Mouse (Mus musculus) ovary, postnatal 10 days (tissue): Measurements from ENCODE around the gene Gpc6.

Experiments
- DNase-seq: peaks from one replicate; pipeline ENCODE4 v3.0.0; 2022; ENCODE audit warnings: low spot score

Gene Gpc6

DNA sequence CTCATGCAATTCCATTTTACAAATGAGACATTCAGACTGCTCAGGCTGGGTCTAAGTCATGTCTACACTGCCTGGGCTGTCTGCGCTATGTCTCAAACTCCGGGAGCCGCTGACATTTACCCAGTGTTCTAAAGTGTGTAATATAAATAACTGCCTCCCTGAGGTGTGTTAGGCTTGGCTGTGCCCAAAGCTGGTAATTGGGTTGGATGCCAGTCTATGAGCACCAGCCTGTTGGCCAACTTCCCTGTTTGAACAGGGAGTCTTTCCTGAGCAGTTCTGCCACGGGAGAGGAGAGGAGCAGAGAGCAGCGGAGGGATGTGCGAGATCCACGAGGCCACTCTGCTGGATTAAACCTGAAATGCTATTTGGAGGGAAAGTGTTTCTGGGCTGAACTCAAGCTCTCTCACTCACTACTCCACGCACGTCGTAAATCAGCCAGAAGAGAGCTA lies 785.4 kb downstream of the Gpc6 start:
- no peak for DNase-seq

DNA sequence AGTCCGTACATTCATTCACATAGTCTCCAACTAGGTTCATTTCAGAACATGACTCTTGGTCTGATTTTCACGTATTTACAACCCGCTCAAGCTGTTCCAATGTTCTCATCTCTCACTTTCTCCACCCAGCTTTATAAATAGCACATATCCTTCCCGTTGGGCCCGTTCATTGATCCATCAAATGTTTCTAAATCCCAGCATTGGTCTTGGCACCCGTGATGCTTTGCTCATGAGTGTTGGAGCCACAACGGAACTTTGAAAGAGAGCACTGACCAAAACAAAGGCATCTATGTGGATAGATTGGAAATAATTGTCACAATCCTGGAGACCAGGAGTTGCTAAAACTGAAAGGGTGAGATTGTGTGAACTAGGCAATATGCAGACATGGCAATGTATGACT lies 787.2 kb downstream of the Gpc6 start:
- no peak for DNase-seq

DNA sequence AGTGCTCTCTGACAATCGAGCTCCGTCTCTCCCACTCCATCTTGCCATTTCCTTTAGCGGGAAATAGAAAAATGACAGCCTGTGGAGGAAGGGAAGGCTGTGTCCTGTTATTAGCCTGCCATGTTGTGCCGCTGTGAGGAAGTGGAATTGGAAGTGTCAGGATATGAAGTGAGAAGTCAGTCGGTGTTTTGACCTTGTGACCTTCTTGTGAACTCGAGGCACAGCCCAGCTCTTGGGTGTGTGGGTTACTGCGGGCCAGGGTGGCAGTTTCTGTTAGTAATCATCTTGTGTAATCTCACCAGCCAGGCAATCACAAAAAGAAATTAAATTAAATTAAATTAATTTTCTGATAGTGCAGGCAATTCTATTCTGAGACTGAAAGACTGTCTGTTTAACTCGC lies 789.0 kb downstream of the Gpc6 start:
- DNase-seq: no peak

DNA sequence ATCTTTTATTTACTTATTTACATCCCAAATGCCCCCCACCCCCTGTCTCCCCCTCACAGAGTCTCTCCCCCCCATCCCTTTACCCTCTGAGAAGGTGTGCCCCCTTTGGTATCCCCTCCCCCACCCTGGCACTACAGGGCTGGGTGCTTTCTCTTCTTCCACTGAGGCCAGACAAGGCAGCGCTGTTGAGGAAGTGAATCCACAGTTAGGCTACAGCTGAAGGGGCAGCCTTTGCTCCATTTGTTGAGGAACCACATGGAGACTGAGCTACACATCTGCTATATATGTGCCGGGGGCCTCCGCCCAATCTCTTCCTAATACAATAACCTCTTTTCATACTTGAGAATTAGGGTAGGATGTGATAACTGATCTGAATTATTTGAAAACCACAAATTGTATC lies 791.2 kb downstream of the Gpc6 start:
- DNase-seq: no peak

DNA sequence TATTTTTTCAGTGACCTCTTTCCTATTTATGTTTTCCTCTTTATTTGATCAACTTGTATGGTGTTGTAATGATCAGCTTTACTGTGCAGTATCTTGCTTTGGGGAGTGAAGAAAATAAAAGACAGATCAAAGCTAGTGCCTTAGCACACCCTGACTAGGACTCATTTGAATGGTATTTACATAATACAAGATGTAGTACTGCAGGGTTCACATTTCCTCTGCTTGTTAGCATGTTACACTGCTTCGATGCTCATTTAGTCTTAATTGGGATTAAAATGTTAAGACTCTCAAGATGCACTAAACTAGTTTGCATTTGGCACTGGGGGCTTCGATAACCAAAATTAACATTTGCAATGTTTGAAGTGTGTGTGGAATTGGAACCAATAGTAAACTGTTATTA lies 803.6 kb downstream of the Gpc6 start:
- DNase-seq: no peak

DNA sequence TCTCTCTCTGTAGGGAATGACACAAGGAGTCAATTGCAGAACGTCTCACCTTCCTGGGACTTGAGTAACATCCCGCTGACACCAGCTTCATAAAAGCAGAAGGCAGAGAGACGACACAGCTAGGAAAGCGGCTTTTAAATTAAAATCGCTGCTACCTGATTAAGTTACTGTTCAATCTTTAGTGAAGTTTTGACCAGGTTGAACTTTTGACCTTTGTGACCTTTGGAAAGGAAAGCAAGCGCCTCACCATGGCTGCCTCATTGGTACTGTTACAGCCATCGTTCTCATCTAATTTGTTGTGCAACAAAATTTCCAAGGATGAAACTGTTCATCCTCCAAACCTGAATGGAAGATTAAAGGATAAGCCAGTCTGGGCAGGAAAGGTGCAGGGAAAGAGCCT lies 830.1 kb downstream of the Gpc6 start:
- DNase-seq: no peak

DNA sequence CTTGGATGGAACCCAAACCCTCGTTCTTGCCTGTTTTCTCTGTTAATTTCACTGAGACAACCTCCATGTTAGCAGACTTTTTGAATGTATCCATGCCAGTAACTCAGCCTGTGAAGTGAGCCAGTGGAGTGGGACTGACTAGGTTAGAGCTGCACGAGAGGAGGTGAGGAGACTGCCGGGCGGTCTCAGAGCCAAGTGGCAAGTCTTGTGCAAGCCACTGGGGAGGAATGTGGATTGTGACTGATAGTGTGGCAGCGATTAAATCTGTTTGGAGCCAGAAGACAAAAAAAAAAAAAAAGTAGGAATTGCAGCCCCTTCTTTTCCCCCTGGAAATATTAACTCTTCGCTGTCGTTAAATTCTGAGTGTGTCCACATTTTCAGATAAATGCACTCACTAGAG lies 831.4 kb downstream of the Gpc6 start:
- DNase-seq: no peak

DNA sequence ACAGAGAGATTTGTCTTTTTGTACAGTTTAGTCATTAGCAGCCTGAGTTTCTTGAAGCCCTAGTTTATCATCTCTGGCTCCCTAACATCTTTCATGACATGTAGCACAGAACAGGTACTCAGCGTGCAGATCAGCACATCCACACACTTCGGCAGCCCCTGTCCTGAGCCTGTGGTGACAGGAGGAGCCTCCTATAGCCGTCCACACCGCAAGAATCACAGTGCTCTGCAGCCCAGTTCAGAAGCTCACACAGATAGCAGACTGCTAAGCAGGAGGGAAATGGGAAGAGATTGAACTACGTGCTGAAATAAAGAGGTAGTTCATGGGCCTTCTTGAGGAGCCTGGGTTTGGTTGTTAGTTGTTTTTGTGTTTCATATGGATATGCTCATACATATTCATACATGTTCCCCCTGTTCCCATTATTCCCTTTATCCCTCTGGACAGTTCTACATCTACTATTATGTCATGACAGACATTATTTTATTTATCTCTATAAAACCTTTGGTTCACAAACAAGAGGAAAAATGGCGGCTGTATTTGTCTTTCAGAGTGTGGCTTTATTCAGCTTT lies 832.8 kb downstream of the Gpc6 start:
- DNase-seq: no peak

DNA sequence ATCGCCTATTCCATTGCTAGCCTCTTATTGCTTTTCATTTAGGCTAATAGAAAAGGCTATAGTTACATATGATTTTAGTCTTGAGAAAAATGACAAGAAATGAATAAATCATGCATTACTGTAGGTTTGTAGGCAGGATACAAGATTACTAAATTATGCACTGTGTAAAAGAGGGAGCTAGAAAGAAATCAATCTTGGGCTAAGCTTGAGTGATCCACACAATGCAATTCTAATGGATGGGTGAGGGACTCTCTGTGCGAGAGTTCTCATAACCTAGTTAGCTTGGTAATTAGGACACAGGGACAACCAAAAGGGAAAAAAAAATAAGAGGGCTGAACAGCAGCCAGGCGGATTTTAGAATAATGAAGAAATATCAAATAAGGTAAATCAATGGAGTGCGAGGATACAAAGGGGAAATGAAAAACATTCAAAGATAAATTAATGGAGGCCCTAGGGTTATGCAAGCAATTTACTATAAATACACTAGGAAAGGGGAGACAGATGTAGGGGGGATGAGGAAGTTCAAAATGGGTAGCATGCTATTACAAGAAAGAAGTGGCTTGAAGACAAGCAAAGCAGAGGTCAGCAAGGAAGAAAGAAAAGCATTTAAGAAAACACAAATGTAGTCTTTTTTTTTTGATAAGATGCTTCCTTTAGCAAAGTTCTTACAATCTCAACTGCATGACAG lies 835.9 kb downstream of the Gpc6 start:
- DNase-seq: no peak

DNA sequence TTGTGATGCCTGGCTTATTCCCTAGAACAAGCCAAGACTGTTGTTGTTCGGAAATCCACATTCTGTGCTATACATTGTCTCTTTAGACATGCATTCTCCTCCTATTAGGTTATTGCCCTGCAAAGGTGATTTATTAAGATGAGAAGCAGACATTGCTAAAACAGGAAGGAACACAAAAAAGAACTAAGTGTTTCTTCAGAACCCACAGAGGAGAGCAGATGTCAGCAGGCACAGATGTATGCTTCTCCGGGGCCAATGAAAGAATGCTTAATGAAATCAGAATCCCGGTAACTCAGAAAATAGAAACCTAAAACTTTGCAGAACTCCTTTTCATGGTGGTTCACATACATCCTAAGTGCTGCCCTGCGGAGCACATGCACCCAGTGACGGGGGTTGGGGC lies 837.8 kb downstream of the Gpc6 start:
- DNase-seq: no peak

DNA sequence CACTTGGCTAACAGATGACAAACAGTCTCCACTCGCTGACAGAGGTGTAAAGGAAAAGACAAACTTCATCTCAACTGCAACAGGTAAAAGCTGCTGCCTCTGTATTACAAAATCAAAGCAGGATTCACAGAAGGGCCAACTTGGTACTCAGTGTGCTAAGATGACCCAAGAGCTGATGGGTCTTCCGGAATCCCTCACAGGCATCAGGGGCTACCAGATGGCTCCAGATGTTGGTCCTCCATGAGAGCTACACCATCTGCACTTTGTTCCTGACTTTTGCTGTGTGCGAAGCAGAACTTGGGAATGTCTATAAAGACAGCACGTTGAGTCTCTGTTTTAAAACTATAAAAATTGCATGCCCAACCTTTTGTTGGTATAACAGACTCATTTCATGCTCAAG lies 842.7 kb downstream of the Gpc6 start:
- no peak for DNase-seq

DNA sequence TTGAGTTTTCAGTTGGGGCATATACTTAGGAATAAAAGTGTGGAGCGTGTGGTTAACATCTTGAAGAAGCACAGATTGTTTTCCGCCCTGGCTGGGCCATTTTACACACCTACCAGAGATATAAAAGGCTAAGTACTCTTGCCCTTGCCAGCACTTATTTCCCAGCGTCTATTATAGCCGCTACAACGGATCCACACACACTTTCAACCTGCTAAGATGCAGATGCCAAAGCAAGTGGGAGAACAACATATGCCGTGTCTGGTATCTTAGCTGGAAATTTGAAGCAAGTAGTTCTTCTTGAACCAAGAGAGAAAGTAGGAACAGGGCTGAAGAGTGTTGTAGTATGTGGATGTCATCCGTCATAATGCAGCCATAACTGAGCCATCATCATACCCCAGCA lies 843.6 kb downstream of the Gpc6 start:
- no peak for DNase-seq

DNA sequence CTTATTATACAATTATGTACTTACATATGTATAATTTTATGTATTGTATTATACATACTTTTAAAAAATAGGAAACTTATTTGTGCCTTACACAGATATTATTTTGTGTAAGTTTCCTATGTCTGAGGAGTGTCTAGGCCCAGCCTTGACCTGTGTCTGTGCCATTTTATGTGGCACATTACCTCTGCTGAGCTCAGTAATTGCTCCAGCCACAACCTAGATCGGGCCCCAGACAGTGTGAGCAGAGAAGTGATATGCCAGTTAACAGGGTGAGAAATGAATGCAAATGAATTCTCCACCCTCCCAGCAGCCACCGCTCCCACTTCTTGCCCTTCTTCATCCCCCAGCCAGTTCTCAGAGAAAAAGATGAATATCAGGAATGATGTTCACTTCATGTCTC lies 848.3 kb downstream of the Gpc6 start:
- no peak for DNase-seq

DNA sequence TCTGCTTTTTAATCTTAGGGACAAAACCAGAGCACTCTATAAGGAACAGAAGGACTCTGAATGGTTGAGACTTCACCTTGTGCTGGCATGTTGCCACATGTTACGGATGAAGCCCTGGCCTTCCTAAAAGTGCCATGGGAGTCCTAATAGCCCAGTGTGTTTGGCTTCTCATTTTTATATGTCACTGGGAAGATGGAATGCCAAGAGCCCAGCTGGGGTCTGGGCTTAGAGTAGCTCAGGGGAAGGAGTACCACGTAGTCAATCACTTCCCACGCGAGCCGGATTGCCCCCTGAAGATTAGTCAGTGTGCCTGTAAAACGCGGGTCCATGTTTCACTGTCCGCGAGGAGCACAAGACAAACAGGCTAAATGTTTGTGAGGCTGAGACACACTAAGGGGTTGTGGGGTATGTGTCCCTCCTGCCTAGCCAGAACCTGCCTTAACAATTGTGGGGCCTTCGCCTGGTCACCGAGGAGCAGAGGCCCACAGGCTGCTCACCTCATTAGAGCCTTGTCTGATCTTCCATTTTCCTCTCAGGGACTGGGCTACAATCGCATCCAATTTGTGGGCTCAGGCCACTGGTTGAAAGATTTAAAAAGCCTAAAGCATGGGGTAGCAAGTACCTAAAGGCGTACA lies 852.9 kb downstream of the Gpc6 start:
- no peak for DNase-seq

DNA sequence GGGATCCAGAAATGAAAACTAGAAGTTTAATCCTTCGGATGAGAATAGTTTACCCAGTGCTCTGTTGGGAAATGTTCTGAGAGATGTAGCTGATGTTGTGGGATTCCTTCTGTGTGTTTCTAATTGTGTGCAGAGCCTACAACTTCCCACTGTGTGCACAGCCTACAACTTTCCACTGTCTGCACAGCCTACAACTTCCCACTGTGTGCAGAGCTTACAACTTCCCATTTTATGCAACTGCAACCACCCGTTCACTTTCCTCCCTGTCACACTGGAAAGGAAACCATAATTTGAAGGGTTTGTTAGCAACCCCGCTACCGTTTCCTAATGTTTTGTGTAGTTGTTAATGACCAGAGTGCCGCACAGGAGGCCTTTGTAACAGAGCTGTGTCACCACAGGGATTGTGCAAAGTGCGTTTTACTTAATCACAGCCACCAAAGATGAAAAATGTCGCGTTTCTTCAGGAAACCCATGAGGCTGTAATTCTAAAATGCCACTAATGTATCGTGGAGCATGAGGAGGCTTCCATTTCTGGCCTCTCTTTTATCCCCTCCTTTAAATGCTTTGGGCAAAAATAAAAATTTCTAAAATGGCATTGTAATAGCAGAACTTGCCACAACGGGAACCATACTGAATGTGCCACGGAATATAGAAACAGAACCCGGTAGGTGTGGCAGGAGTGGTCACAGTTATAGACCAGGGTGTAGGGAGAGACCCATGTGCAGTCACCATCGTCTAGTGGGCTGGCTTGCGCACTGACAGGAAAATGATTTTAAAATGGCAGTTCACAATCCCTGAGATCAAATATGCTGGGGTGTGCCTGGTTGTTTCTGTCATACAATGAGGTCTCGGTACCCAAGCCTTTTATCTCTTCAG lies 853.7 kb downstream of the Gpc6 start:
- no peak for DNase-seq

DNA sequence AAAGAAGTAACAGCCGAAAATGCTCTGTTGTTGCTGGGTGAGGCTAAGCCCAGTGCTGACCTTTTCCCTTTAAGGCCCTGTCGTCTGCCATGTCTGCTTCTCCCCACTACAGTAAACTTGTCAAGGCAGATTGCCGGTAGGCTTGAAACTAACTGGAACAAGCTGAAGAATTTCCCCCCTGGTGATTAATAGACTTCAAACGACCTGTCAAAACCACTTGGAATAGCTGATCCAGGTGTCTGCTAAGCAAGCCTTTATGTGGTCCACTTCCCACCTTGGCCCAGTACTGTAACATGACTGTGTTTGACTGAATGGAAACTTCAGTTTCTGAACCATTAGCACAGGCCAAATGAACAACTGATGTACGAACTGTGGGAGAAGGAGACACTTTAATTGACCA lies 856.6 kb downstream of the Gpc6 start:
- DNase-seq: no peak

DNA sequence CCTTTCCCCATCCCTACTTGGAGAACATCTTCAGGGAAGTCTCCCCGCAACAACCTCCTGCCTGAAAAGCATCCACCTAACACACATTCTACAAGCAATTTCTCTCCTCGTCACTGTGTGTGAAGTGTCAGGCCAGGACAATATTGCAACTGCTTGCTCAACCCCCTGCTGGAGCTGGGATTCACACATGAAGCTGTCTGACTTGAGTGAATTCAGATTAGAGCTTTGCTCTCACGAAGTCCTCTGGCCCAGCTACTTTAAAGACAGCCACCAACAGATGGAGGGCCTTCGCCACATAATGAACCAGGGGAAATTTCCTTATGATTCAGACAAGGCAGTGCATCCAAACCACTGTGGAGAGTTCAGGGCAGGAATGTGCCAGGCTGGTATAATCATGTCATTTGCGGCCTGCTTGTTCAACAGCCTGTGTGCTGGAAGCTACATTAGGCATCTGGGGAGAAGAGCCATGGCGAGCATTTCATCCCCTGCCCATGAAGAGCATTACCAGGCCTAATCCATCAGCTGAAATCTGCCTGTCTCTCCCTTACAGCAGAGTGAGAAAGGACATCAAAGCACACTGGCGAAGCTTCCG lies 858.7 kb downstream of the Gpc6 start:
- DNase-seq: no peak

DNA sequence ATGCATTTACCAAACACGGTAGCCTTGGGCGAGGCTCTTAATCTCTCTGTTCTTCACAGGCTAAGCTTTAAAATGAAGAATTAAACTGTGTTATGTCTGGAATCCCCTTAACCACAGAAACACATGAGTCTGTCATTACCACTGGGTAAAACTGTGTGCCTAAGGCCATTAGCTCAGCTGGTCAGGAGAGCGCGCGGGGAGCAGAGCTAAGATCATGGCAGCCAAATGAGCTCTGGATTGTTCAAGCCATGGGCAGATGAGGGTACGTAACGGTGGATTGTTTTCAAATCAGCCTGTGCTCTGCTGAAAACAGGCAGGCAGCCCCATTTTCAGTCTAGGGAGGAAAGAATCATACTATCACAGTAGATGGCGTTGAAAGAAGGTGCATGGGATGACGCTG lies 859.8 kb downstream of the Gpc6 start:
- DNase-seq: no peak

DNA sequence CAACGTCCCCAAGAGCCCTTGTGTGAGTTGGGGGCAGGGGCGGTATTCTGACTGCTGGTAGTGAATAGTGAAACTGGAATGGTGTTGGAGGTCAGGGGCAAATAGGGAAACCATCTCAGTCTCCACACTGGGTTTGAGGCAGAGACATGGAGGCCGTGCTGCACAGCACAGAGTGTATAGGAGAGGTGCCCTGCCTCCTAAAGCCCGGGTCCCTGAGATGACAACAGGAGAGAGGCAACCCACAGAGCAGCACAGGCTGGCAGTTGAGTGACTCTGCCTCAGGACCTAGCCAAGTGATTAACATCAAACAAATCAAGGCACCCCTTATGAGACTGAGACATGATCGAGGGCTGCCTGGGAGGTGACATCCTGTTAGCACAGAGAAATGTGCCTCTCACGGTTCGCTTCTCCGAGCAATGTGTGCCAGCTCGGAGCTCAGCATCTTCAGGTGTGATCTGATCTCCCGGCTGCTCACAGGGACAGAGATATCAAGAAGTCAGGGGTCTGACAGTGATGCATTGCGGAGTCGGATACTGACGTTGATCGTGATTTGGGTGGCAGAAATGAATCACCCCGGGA lies 860.5 kb downstream of the Gpc6 start:
- no peak for DNase-seq

DNA sequence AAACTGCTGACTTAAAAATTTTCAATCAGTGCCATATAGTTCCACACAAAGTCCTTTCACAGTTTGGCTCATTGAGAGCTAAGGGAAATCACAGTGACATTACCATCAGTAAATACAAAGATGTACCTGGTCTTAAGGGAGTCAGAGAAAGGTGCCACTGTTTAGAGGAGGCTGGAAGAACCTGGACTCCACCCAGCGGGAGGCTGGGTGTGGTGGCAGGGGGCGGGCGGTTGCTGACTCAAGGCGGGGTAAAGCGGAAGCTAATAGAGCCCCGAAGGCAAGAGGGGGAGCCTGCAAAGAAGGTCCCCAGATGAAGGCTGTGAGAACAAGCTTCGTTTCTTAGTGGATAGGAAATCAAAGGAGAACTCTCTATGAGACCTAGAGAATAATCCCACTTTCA lies 861.5 kb downstream of the Gpc6 start:
- no peak for DNase-seq

DNA sequence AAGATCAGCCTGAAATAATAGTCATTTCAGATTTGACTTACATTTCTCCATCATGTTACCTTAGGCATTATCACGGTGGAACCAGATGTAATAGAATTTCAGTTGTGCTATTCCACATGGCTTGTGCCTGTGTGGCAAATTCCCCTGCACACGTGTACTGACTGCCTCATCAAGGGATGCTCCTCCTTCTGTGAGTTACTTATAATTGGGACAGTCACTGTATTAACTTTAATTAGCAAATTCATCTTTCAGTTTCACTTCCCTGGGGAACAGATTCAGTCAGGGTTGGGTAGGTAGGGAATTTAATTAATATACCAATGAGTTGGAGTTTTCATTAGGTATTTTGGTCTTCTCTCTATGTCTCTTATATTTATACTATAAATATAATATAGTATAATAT lies 869.8 kb downstream of the Gpc6 start:
- DNase-seq: no peak

DNA sequence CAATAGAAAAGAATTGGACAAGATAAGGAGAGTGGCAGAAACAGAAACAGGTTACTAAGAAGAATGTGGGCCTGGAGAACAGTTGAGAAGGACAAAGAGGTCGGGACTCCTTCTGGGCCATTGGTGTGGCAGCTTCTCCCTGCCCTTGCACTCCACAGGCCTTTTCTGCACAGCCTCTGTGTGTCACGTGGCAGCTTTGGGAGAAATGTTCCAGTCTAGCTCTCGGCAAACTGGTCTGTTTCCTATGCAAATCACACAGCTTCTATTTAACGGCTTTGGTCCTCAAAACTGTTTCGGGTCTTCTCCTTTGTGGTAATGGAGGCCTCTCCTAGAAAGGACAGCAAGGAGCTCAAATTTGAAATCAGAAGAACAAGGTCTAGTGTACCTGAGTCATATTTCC lies 871.5 kb downstream of the Gpc6 start:
- DNase-seq: no peak
